Mouse (Mus musculus): Measurements from ENCODE around the gene Bcl2a1d. TPM values are rescaled to one million over a fixed set of nuclear protein-coding genes. Genes with fewer than 3 reads are reported as not detected.
"Not testable (repeated sequence)": the region's sequence is repeated elsewhere in the genome, so short reads cannot be mapped to it uniquely, and the experiment has no call there.

Gene Bcl2a1d
- 8.8 and 13.9 TPM in 2 replicates for polyA plus RNA-seq (2012; rRNA removed)

DNA sequence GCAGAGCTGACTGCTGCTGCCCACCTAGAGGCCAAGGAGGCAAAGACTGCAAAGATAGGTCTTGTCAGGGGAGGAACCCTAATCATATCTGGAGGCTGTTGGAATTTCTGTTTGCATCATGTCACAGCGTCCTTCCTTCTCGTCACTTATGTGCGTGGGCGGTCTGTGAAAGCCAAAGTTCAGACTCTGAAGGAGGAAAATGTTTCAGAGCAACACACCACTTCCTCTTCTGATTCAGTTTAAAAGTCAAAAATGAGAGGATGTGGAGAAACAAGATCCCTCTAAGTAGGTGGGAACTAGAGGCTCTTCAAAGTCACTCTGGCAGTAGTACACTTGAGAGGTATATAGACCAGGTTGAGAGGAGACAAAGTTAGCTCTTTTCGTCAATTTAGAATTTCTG lies at the start of gene Bcl2a1d:
Bcl2a1d (minus strand) TSS at position 187 of the 400 bp plus-strand sequence.
- peak within 1 kb of the TSS; percentile 65 for H3K27ac ChIP-seq (ENCODE audit: insufficient read depth, low read length)
- H3K27me3 ChIP-seq (ENCODE audit: control insufficient read depth, insufficient read depth, low read length); H3K4me1 ChIP-seq (ENCODE audit: control insufficient read depth, insufficient read depth, insufficient read length); H3K36me3 ChIP-seq (ENCODE audit: control insufficient read depth, insufficient read depth, low read length): not testable (repeated sequence)
- H3K4me3 ChIP-seq (ENCODE audit: extremely low read depth, insufficient read depth, insufficient read length) = peak within 1 kb of the TSS; percentile 38; the same call in 1 of the 2 replicates
- 15% methylated on average over 5 of the region's 5 CpGs for WGBS
- peak; percentile 39 to 52 for DNase-seq (ENCODE audit: low read depth in 1 of 2, low spot score in 2 of 2)

DNA sequence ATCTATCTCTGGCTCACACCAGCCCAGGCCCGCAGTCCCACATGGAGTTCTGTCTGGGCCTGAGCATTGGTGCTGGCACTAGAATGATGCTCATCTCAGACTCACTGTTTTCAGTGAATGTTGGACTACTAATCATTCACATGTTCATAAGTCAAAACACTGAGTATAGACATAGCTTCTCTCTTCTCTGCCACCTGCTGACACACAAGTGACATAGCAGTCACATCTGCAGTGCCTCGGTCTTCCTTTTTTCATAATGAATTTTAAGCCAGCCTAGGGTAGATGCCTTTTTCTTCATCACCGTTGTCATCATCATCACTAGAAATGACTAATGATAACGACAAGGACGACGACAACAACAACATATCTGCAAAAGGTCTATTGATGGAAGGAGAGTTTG lies 38.5 kb upstream of the Bcl2a1d start:
- not testable (repeated sequence) for H3K4me1 ChIP-seq (ENCODE audit: control insufficient read depth, insufficient read depth, insufficient read length); H3K27ac ChIP-seq (ENCODE audit: insufficient read depth, low read length); H3K27me3 ChIP-seq (ENCODE audit: control insufficient read depth, insufficient read depth, low read length); H3K4me3 ChIP-seq (ENCODE audit: extremely low read depth, insufficient read depth, insufficient read length); DNase-seq (ENCODE audit: low read depth in 1 of 2, low spot score in 2 of 2); H3K36me3 ChIP-seq (ENCODE audit: control insufficient read depth, insufficient read depth, low read length)
- WGBS = 90% methylated on average over 5 of the region's 6 CpGs

DNA sequence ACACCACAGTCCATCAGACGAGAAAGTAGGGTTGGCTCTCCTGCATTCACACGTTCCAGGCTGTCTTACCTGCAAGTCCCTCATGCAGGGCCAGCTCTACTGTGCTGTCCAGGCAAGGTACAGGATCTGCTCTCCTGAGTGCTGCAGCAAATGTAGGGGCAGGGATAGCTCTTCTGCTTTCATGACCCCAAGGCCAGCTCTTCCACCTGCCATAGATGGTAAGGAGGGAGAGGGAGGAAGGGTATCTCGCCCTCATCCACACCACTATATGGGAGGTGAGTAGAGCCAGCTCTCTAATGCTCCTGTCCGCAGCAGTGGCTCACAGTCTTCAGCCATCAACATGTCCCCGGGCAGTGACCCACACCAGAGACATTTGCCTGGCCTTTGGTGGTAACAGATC lies 37.8 kb upstream of the Bcl2a1d start:
- DNase-seq (ENCODE audit: low read depth in 1 of 2, low spot score in 2 of 2) = not testable (repeated sequence)
- 83% methylated on average over 4 of the region's 5 CpGs for WGBS

DNA sequence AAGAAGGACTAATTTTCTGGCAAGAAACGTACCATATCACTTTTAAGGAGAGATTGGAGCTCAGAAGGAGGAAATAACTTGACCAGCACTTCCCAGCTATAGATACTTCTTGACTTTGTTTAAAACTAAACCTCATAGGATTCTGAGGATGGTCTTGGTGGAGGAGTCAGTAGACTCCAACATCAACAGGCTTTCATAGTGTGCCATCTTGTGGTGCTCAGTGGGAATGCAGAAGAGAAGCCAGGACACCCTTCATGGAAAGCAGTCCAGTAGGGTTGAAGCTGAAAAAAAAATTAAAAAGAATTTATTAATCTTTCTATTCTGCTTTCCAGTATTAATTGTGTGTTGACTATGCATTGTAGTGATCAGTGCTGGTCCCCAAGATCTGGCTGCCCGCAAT lies 15.0 kb upstream of the Bcl2a1d start:
- H3K27ac ChIP-seq (ENCODE audit: insufficient read depth, low read length); H3K4me1 ChIP-seq (ENCODE audit: control insufficient read depth, insufficient read depth, insufficient read length); H3K4me3 ChIP-seq (ENCODE audit: extremely low read depth, insufficient read depth, insufficient read length); H3K36me3 ChIP-seq (ENCODE audit: control insufficient read depth, insufficient read depth, low read length); H3K27me3 ChIP-seq (ENCODE audit: control insufficient read depth, insufficient read depth, low read length): not testable (repeated sequence)
- WGBS = 20% methylated on average over 1 of the region's 2 CpGs
- peak in 1 of 2 experiments; percentile 50 for DNase-seq (ENCODE audit: low read depth in 1 of 2, low spot score in 2 of 2)

More for the DNA sequence above, 37.8 kb upstream of the Bcl2a1d start:
- H3K27me3 ChIP-seq (ENCODE audit: control insufficient read depth, insufficient read depth, low read length); H3K4me3 ChIP-seq (ENCODE audit: extremely low read depth, insufficient read depth, insufficient read length); H3K4me1 ChIP-seq (ENCODE audit: control insufficient read depth, insufficient read depth, insufficient read length); H3K27ac ChIP-seq (ENCODE audit: insufficient read depth, low read length); H3K36me3 ChIP-seq (ENCODE audit: control insufficient read depth, insufficient read depth, low read length): not testable (repeated sequence)

DNA sequence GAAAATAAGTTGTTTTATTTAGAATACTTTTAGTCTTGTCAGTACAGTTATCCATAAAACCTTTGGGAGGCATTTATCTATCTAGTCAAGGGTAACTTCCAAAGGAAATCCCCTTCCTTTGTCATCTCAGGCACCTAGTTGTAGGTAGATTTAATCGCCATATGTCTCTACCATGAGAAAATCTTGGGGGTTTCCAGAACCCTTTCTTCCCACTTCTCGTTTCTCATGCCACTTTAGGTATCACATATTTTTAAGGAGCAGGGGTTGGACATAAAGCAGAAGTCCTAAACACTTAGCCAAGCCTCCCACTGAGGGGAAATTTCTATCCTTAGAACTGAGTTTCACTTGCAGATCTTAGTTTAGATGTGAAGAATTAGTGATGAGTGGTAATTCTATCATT lies 14.3 kb upstream of the Bcl2a1d start:
- DNase-seq (ENCODE audit: low read depth in 1 of 2, low spot score in 2 of 2); H3K4me3 ChIP-seq (ENCODE audit: extremely low read depth, insufficient read depth, insufficient read length); H3K36me3 ChIP-seq (ENCODE audit: control insufficient read depth, insufficient read depth, low read length); H3K27ac ChIP-seq (ENCODE audit: insufficient read depth, low read length); H3K4me1 ChIP-seq (ENCODE audit: control insufficient read depth, insufficient read depth, insufficient read length); H3K27me3 ChIP-seq (ENCODE audit: control insufficient read depth, insufficient read depth, low read length): not testable (repeated sequence)
- WGBS = 50% methylated on average over 1 of the region's 2 CpGs

DNA sequence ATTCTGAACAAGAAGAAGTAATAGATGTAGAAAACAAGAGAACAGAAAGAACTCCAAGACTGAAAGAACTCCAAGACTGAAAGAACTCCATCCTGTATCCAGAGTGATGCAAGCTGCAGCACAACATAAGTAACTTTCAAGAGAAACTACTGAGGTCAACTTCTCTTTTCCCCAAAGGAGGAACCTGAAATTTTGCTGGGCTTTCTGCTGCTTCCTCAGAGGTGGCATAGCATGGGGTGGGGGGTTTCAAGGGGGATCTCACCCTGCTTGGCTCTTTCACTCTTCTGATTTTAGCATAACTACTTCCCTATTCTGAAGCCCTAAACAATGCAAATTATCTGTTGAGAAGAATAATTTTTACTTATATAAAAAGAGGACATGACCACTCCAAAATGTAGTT lies 3.6 kb upstream of the Bcl2a1d start:
- H3K27me3 ChIP-seq (ENCODE audit: control insufficient read depth, insufficient read depth, low read length); H3K36me3 ChIP-seq (ENCODE audit: control insufficient read depth, insufficient read depth, low read length); DNase-seq (ENCODE audit: low read depth in 1 of 2, low spot score in 2 of 2); H3K4me1 ChIP-seq (ENCODE audit: control insufficient read depth, insufficient read depth, insufficient read length); H3K4me3 ChIP-seq (ENCODE audit: extremely low read depth, insufficient read depth, insufficient read length); H3K27ac ChIP-seq (ENCODE audit: insufficient read depth, low read length): not testable (repeated sequence)

DNA sequence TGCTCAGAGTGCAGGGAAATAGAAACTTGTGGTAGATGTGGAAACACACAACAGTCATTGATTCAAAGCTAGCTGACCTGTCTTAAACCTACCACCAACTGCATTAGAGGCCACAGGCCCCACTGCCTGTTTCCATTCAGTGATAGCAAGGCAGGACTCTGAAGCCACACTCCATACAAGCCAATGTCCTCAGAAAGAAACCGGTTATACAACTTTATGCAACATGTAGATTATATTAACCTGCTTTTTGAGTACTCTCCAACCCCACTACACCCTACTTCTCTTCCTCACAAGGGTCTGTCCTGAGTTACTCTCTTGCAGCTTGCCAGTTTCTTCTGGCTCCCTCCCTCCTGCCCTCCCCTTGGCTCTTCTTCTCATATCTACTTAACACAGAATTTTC lies 1.5 kb upstream of the Bcl2a1d start:
- H3K36me3 ChIP-seq (ENCODE audit: control insufficient read depth, insufficient read depth, low read length); H3K4me1 ChIP-seq (ENCODE audit: control insufficient read depth, insufficient read depth, insufficient read length); H3K27me3 ChIP-seq (ENCODE audit: control insufficient read depth, insufficient read depth, low read length); DNase-seq (ENCODE audit: low read depth in 1 of 2, low spot score in 2 of 2); H3K4me3 ChIP-seq (ENCODE audit: extremely low read depth, insufficient read depth, insufficient read length); H3K27ac ChIP-seq (ENCODE audit: insufficient read depth, low read length): not testable (repeated sequence)
- 63% methylated on average over 1 of the region's 1 CpGs for WGBS

DNA sequence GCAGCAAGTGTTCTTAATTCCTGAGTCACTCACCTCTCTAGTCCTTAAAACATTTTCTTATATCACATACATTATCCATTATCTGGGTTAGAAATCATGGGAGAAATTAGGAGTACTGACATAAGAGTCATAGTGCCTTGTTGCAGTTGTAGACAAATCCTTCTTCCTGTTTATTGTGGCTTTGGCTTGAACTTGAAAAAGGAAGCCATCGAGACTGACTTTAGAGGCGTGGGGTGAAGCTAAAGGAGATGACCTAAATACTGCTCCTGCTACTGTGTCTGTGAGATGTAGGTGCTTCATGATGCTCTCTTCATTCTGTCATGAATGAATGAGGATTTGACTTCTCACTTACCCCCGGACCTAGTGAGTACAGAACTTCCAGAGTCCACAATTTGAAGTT lies 620 bp upstream of the Bcl2a1d start:
- WGBS = 39% methylated on average over 2 of the region's 3 CpGs
- H3K4me3 ChIP-seq (ENCODE audit: extremely low read depth, insufficient read depth, insufficient read length); DNase-seq (ENCODE audit: low read depth in 1 of 2, low spot score in 2 of 2); H3K27me3 ChIP-seq (ENCODE audit: control insufficient read depth, insufficient read depth, low read length); H3K4me1 ChIP-seq (ENCODE audit: control insufficient read depth, insufficient read depth, insufficient read length); H3K27ac ChIP-seq (ENCODE audit: insufficient read depth, low read length); H3K36me3 ChIP-seq (ENCODE audit: control insufficient read depth, insufficient read depth, low read length): not testable (repeated sequence)

DNA sequence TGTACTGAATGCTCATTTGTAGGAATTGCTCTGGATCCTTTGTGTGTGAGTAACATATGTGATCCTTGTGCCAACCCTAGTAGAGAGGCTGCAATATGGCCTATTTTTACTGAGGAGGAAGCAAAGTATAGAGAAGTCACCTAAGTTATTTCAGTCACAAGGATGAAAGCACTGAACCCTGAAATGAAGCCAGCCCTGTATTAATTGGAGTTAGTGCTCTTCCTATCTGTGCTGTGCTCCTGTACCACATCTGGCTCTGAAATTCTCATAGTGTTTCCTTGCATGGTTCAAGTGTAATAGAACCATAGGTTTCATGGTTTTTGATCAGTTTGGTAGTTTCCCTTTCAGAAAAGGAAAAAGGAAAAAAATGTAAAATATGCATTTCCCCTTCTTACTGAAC lies 3.4 kb downstream of the Bcl2a1d start:
- H3K27ac ChIP-seq (ENCODE audit: insufficient read depth, low read length); H3K36me3 ChIP-seq (ENCODE audit: control insufficient read depth, insufficient read depth, low read length); H3K4me1 ChIP-seq (ENCODE audit: control insufficient read depth, insufficient read depth, insufficient read length); DNase-seq (ENCODE audit: low read depth in 1 of 2, low spot score in 2 of 2); H3K4me3 ChIP-seq (ENCODE audit: extremely low read depth, insufficient read depth, insufficient read length); H3K27me3 ChIP-seq (ENCODE audit: control insufficient read depth, insufficient read depth, low read length): not testable (repeated sequence)

DNA sequence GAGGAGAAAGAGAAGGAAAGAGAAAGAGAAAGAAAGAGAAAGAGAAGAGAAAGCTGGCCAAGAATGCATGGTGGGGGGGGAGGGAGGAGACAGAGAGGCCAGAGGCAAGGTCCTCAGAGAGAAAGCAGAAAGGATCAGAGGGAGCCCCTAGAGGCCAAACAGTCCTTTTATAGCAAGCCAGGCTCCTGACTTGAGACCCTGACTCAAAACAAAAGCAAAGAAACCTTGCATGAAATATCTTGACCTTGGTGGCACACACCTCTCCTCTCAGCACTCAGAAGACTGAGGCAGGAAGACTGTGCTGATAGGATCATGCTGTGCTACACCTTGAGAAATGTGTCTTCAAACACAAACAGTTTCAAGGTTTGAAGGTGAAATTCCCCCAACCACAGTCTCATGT lies 10.1 kb downstream of the Bcl2a1d start:
- not testable (repeated sequence) for H3K36me3 ChIP-seq (ENCODE audit: control insufficient read depth, insufficient read depth, low read length); H3K4me3 ChIP-seq (ENCODE audit: extremely low read depth, insufficient read depth, insufficient read length); DNase-seq (ENCODE audit: low read depth in 1 of 2, low spot score in 2 of 2); H3K4me1 ChIP-seq (ENCODE audit: control insufficient read depth, insufficient read depth, insufficient read length); H3K27me3 ChIP-seq (ENCODE audit: control insufficient read depth, insufficient read depth, low read length); H3K27ac ChIP-seq (ENCODE audit: insufficient read depth, low read length)

DNA sequence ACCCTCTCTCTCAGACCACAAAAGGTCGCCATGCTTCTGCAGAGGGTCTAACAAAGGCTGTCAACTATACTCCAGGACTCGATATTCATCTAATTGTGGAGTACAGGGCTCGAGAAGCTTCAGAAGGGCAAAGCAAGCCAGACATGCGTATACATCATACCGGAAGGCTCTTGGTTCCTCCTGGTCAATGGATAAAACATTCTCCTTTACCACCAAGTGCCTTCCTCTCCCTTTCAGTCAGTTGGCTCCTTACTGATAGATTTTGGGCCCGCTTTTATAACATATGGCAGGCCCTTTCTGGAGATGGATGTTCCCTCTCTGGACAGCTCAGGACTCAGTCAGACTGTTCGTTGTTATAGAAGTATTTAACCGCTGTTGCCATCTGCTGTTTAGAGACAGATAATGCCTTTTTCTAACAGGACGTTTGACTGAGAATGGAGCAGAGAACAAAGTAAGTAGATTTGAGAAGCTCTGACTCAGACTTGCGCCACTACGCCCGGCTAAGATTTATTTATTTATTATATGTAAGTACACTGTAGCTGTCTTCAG lies 11.7 kb downstream of the Bcl2a1d start, which contains the start of gene Mthfsl:
Mthfsl (minus strand) TSS at position 308 of the 549 bp plus-strand sequence.
- H3K27me3 ChIP-seq (ENCODE audit: control insufficient read depth, insufficient read depth, low read length); DNase-seq (ENCODE audit: low read depth in 1 of 2, low spot score in 2 of 2); H3K4me1 ChIP-seq (ENCODE audit: control insufficient read depth, insufficient read depth, insufficient read length); H3K36me3 ChIP-seq (ENCODE audit: control insufficient read depth, insufficient read depth, low read length): not testable (repeated sequence)
- WGBS = 8% methylated on average over 11 of the region's 12 CpGs
- Histone ChIP-seq H3K27ac (ENCODE audit: insufficient read depth, low read length) (peak within 1 kb of the TSS; percentile 89), H3K4me3 (ENCODE audit: extremely low read depth, insufficient read depth, insufficient read length) (peak within 1 kb of the TSS; percentile 55)
